Mouse (Mus musculus) ES-E14 (cell line): Measurements from ENCODE around the gene Tenm2. TPM values are rescaled to one million over a fixed set of nuclear protein-coding genes. Genes with fewer than 3 reads are reported as not detected.

ENCODE experiments used
- DNase-seq: peaks from one replicate; pipeline ENCODE4 v3.0.0-alpha.2; 2013; ENCODE audit warnings: low read depth, low spot score
- H3K27ac ChIP-seq: 2 replicates; pipeline ENCODE4 v1.5.1; 2012; ENCODE audit warnings: low read depth, mild to moderate bottlenecking, low read length, moderate library complexity, mixed read lengths; ENCODE audit not compliant: poor library complexity, insufficient read depth, severe bottlenecking
- H3K36me3 ChIP-seq: 2 replicates; pipeline ENCODE4 v1.6.1; 2012; ENCODE audit warnings: mild to moderate bottlenecking, low read length, moderate library complexity, mixed read lengths; ENCODE audit not compliant: control insufficient read depth, poor library complexity, insufficient read depth, severe bottlenecking
- H3K4me1 ChIP-seq, 2 experiments: fragments of 150-350 bp in 1 of 2; sonication (generic) in 1 of 2; 2 replicates each; pipeline ENCODE4 v1.6.1; 2012; ENCODE audit warnings: low read length in 2 of 2, mild to moderate bottlenecking in 1 of 2, mixed read lengths in 1 of 2; ENCODE audit not compliant: control insufficient read depth in 2 of 2, insufficient read depth in 2 of 2, poor library complexity in 1 of 2
- H3K4me3 ChIP-seq, 2 experiments: fragments of 150-350 bp in 1 of 2; sonication (generic) in 1 of 2; 2 replicates each; pipeline ENCODE4 v1.5.1; 2012; ENCODE audit warnings: low read length in 2 of 2, low read depth in 1 of 2, mild to moderate bottlenecking in 1 of 2, mixed read lengths in 1 of 2; ENCODE audit not compliant: insufficient read depth in 1 of 2, poor library complexity in 1 of 2, severe bottlenecking in 1 of 2
- H3K9ac ChIP-seq: 2 replicates; pipeline ENCODE4 v1.6.1; 2012; ENCODE audit warnings: low read depth, mild to moderate bottlenecking, low read length, mixed read lengths; ENCODE audit not compliant: poor library complexity, insufficient read depth, severe bottlenecking
- H3K9me3 ChIP-seq: fragments of 150-350 bp; sonication (generic); 2 replicates; pipeline ENCODE4 v1.6.1; 2012; ENCODE audit warnings: low read depth, mild to moderate bottlenecking, low read length; ENCODE audit not compliant: control insufficient read depth, insufficient read depth
- CHD2 ChIP-seq: IDR thresholded peaks from 2 replicates; pipeline ENCODE4 v1.6.1; 2014; ENCODE audit warnings: mild to moderate bottlenecking, low read depth, low read length, inconsistent platforms
- HCFC1 ChIP-seq: IDR thresholded peaks from 2 replicates; pipeline ENCODE4 v1.6.1; 2012; ENCODE audit warnings: low read length, inconsistent platforms, borderline replicate concordance; ENCODE audit not compliant: insufficient read depth
- MAFK ChIP-seq: IDR thresholded peaks from 2 replicates; pipeline ENCODE4 v1.6.1; 2014; ENCODE audit warnings: mild to moderate bottlenecking, low read depth, low read length, inconsistent platforms; ENCODE audit not compliant: insufficient read depth
- ZC3H11A ChIP-seq: IDR thresholded peaks from 2 replicates; pipeline ENCODE4 v1.6.1; 2012; ENCODE audit warnings: low read depth, mild to moderate bottlenecking, inconsistent platforms, low read length, borderline replicate concordance
- ZNF384 ChIP-seq: IDR thresholded peaks from 2 replicates; pipeline ENCODE4 v1.6.1; 2012; ENCODE audit warnings: low read depth, low read length, inconsistent platforms
- in situ Hi-C, 2 experiments: fragments of 600-800 bp; cut with MboI; formaldehyde crosslinking; loops; one replicate each; pipeline ENCODE4 v1.15.1; 2025; ENCODE audit warnings: low sequenced_read_pairs in 2 of 2, inconsistent platforms in 1 of 2; ENCODE audit not compliant: unreplicated experiment in 2 of 2
- total RNA-seq: library from RNA; depleted of rRNA; stranded (reverse); fragments of 300-350 nt; gene quantifications from 2 replicates; pipeline ENCODE4 v1.2.3, GENCODE M21; 2012

The Tenm2 gene
- total RNA-seq, 1 experiment = 0.04 TPM

DNA sequence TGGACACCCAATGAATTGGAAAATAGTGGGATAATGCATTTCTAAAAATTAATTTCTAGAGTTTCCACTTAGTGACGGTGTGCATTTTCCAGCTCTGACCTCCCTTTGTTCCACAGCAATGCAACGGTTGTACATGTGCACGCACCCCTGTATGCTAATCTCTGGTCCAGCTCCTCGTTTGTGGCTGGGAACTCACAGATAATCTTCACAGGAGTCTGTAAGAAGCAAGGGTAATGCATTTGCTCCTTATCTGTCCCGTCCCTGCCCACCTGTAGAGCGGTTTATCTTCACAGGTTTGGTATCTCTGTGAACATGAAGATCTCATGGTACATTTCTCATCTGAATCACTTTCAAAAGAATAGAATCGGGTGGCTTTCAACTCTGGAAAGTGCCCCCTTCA, 955.2 kb downstream of the Tenm2 start:
- DNase-seq = no peak
- H3K36me3 ChIP-seq = no peaks in the 10 kb centered on the region
- peaks cover 0 to 2% of the 10 kb centered on the region in 2 experiments; a peak in 1 of 4 replicates for H3K4me1 ChIP-seq
- H3K9ac ChIP-seq = no peak overlapping the region
- no peaks in the 10 kb centered on the region for H3K9me3 ChIP-seq
- TF ChIP-seq HCFC1 (no peak), CHD2 (no peak), ZNF384 (no peak), ZC3H11A (no peak), MAFK (no peak)
- H3K4me3 ChIP-seq = no peak overlapping the region
- H3K27ac ChIP-seq = no peak overlapping the region
- in situ Hi-C loops = no loop called here

DNA sequence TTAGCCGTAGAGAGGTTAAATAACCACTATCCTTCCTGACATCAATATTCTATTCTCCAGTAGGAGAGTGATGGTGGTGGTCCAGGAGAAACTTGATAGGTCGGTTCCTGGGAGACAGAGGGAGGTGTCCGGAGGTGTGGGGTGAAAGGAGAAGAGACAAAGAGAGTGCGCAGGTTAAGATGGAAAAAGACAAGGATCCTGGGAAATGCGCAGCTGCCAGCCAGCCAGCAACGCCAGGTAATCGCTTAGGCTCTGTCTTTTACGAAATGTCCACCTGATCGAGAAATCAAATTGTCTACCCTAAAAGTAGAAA, 957.9 kb downstream of the Tenm2 start:
- peaks cover 0 to 2% of the 10 kb centered on the region in 2 experiments; a peak in 1 of 4 replicates for H3K4me1 ChIP-seq
- no peak overlapping the region for H3K4me3 ChIP-seq
- H3K36me3 ChIP-seq = no peaks in the 10 kb centered on the region
- DNase-seq = no peak
- no peak for TF ChIP-seq HCFC1
- H3K9ac ChIP-seq = no peak overlapping the region
- no peak overlapping the region for H3K27ac ChIP-seq
- H3K9me3 ChIP-seq = no peaks in the 10 kb centered on the region
- in situ Hi-C loops = no loop called here

DNA sequence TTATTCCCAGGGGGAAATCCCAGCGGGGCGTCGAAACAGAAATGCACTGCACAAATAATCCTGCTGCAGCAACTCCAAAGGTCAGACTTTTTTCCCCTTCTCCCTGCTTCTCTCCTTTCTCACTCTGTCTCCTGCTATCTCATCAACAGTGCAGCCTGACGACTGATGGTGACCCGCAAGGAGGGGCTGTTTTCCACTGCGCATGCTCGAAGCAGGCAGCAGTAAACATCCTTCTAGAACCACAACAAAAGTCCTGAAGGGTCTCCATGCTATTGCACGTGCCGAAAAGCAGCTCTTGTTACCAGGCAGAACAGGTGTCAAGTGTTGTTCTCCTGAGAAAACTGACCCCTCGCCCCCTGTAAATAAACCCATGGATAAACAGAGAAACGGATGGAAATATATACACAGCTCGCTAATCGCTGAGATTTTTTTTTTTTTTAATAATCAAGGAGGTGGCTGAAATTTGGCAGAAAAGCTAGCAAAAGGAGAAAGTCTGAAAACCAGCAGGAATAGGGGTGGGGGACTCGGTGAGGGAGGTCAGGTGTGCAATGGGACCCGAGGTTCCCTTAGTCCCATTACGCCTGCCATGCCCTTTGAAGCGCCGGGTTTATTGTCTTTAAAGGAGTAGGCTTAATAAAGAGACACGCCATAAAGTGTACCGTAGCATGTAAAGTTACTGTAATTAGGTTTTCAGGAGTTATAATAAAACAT, 958.4 kb downstream of the Tenm2 start:
- Histone ChIP-seq H3K36me3 (no peaks in the 10 kb centered on the region), H3K9me3 (no peaks in the 10 kb centered on the region), H3K27ac (peak overlapping the region; percentile 31; the same call in 1 of the 2 replicates), H3K4me1 (peaks cover 0 to 2% of the 10 kb centered on the region in 2 experiments; a peak in 1 of 4 replicates), H3K9ac (no peak overlapping the region), H3K4me3 (no peak overlapping the region)
- no peak for DNase-seq
- in situ Hi-C loops = no loop called here
- TF ChIP-seq ZNF384 (no peak), CHD2 (no peak), MAFK (no peak), ZC3H11A (no peak)

GRCm38 (mm10) chr11:36276015-36276414, 959.7 kb downstream of the Tenm2 start:
- no peak overlapping the region for H3K9ac ChIP-seq
- no peaks in the 10 kb centered on the region for H3K36me3 ChIP-seq
- no peaks in the 10 kb centered on the region for H3K9me3 ChIP-seq
- no peak overlapping the region for H3K4me3 ChIP-seq
- no peak overlapping the region for H3K27ac ChIP-seq
- in situ Hi-C loops = no loop called here
- TF ChIP-seq ZC3H11A (no peak), CHD2 (no peak), MAFK (no peak), HCFC1 (no peak), ZNF384 (no peak)
- peaks cover 0 to 2% of the 10 kb centered on the region in 2 experiments; a peak in 1 of 4 replicates for H3K4me1 ChIP-seq
- DNase-seq = no peak

- Histone ChIP-seq H3K27ac (no peak overlapping the region), H3K4me3 (no peak overlapping the region), H3K9me3 (no peaks in the 10 kb centered on the region), H3K4me1 (peaks cover 0 to under 1% of the 10 kb centered on the region in 2 experiments; a peak in 1 of 4 replicates), H3K36me3 (no peaks in the 10 kb centered on the region), H3K9ac (no peak overlapping the region)
- in situ Hi-C loops = no loop called here
- TF ChIP-seq ZC3H11A = no peak
- no peak for DNase-seq
Observed at GRCm38 (mm10) chr11:36272149-36272548, 963.6 kb downstream of the Tenm2 start.
